Mouse (Mus musculus) kidney, adult 2 months (tissue): ENCODE measurements around the gene Snta1.

Source experiments
- CTCF ChIP-seq: fragments of 200-500 bp; conservative IDR thresholded peaks from 2 replicates; pipeline ENCODE4 v1.5.1; 2011; ENCODE audit warnings: low read depth, mild to moderate bottlenecking, control low read depth, low read length, moderate library complexity, mixed read lengths; ENCODE audit not compliant: insufficient read depth, insufficient read length
- POLR2A ChIP-seq: fragments of 200-500 bp; IDR thresholded peaks from one replicate; pipeline ENCODE4 v1.6.1; 2011; ENCODE audit warnings: low read depth, low read length, control low read depth

DNA sequence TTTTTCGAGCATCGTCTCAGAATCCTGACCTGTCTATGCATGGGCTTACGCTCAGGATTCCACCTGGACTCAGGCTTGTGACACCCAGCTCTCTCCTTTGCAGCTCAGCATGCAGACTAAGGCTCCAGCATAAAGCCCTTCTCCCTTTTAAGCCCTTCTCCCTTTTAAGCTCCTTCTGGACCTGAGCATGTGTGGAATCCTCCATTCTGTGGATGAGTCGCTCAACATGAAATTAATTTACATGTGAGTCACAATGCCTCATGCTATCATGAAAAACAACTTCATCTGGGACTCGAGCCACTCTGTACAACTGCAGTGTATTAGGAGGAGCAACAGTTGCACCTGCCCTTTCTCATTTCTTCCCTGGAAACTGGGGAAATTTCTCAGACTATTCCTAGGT lies 14.3 kb upstream of the Snta1 start:
- TF ChIP-seq CTCF (no peak), POLR2A (no peak)
